Mouse (Mus musculus) thymus, postnatal 4 days (tissue): Measurements from ENCODE around the gene Hs3st6.
"Not testable (repeated sequence)": the region's sequence is repeated elsewhere in the genome, so short reads cannot be mapped to it uniquely, and the experiment has no call there.

Source experiments
- DNase-seq: peaks from one replicate; pipeline ENCODE4 v3.0.0; 2021

Hs3st6 gene

DNA sequence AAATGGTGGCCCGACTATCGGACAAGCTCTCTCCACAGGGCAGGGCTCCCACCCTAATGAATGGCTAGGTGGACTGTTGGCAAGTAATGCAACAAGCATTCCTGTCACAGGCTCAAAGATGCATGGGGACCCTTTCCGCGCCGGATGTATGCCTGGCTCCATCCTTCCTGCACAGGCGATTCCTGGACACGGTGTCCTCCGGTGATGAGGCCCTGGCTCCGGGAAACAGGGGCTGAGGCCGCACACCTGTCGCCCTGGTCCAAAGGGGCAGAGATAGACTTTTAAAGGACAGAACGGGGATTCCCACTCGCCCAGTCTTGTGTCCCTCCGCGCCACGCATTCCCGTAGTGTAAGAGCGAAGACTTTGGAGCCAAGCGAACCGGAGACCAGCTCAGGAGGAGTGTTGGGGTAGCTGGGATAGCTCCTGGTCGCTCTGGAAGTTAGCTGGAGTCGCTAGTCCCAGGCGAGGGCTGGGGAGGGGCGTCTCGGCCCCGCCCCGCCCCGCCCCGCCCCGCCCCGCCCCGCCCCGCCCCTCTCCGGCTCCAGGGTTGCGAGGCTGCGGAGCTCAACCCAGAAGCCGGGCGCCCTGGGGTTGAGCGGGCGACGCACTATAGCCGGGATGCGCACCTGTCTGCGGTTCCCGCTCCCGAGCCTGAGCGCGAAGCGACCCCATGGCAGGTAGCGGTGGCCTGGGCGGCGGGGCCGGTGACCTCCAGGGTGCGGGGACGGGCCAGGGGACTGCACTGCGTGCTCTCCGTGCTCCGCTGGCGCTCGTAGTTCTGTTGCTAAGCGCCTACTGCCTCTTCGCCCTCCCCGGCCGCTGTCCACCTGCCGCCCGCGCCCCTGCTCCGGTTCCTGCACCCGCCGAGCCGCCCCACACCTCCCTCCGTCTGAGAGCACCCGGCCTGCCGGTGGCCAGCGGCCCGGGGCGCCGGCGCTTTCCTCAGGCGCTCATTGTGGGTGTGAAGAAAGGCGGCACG is at the start of gene Hs3st6:
TSS of gene Hs3st6 (plus strand) at position 574 of the 980 bp plus-strand sequence.
- peak; percentile 46 for DNase-seq

DNA sequence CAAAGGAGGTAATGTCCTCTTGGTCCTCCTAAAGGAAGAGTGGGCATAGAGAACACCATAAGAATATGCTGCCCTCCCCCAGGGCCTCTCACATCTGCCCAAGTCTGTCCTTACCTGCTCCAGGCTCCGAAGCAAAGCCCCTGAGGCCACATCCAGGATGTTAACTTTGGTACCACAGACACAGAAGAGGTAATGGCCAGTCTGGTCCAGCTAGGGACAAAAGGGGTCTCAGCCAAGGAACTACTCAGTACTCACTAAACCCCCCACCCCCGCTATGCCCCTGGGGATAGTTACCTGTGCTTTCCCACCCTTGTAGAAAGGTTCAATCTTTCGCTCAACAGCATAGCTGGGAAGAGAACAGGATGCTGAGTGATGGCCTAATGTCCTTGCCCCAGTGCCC is 47.0 kb upstream of the Hs3st6 start:
- DNase-seq = no peak

DNA sequence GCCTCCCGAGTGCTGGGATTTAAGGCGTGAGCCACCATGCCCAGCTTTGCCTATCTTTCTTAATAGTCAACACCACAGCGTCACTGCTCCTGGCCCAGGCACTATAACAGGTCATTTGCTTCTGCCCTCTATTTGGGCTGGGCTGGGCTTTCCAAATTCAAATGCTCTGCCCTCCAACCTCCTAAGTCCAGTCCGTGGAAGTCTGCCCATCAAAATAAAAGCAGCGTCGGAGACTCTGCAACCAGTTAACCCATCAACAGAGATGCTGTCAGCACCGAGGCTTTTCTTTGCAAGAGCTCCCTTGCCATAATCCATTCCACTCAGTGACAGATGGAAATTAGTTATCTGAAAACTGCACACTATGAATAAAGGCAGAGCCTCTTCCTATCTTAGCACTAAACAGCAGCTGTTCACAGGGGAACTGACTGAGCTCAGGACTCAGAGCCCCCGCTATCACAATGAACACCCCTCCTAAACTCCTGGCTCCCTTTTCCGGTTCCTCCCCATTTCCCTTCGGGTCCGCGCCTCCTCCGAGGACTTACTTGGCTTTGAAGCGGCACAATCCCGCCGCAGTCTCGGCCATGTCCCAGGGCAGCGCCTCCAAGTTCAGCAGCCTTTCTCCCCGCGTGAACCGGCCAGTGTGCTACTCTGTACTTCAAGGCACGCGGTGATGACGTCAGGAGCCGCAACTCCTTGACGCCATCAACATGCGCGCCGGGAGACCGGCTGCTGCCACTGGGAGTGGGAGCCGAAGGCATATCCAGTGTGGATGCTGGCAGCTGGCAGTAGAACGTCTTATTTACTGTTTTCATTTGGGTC is 45.6 kb upstream of the Hs3st6 start, which contains the start of gene Tbl3:
TSS of gene Tbl3 (minus strand) at position 679 of the 819 bp plus-strand sequence.
- DNase-seq = peak; percentile 96

DNA sequence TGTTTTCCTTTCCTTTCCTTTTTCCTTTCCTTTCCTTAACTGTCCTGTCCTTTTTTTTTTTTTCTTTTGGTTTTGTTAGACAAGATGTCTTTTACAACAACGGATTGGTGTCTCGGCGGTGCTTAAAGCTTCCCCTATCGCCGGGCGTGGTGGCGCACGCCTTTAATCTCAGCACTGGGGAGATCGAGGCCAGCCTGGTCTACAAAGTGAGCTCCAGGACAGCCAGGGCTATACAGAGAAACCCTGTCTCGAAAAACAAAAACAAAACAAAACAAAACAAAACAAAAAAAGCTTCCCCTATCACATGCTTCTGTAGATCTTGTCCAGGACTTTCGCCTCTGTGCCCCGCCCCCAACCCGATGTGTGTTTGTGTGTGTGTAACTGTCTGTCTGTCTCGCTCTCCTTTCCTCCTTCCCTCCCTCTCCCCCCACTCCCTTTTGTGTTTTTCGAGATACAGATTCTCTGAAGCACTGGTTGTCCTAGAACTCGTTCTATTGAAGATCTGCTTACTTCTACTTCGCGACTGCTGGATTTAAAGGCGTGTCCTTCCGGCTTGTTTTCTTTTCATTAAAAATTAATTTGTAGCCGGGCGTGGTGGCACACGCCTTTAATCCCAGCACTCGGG is 44.9 kb upstream of the Hs3st6 start:
- no peak for DNase-seq

DNA sequence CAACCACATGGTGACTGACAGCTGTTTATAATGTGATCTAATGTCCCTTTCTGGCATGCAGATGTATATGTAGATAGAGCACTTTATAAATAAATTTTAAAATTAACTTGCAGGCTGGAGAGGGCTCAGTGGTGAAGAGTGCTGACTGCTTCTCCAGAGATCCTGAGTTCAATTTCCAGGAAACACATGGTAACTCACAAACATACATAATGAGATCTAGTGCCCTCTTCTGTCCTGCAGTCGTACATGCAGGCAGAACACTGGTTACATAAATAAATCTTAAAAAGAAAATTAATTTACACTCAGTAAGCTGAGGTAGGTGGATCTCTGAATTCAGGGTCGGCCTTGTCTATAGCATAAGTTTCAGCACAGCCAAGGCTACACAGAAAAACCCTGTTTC is 44.1 kb upstream of the Hs3st6 start:
- no peak for DNase-seq

DNA sequence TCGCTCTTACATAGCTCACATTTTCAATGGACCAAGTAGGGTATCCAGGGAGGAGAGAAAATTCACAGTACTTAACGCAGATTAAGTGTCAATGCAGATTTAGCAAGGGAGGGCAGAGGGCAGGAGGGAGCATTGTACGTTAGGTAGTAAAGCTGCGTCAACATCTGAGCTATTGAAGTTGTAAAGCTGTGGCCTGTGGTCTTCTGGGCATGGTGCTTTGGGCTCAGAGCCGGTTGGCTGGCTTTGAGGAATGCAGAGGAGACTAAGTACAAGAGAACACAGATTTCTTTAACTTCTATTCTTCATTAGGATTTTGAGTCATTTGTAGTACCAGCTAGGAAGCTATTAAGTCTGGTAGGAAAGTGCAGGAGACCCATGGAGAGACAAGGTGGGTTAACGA is 37.2 kb upstream of the Hs3st6 start:
- no peak for DNase-seq

DNA sequence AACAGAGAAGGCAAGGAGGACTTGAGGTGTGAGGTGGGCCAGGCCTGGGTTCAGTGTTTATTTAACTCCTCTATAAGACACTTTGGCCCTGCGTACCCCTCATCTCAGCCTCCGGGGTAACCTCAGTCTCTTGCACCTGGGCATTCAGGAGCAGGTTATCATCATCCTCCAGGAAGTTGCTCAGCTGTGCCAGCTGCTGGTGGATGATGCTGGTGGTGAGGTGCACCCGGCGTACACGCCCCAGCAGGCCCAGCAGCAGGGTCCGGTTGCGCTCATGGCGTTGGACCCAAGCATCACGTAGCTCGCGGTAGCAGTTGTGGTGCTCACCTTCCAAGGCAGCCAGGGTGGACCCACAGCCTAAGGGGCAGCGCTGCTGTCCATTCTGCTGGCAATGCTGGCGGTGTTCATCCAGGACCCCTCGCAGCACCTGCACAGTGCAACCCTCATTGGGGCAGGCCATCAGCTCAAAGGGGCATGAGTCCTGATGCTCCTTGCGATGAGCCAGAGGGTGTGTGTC is 36.6 kb upstream of the Hs3st6 start:
- no peak for DNase-seq

DNA sequence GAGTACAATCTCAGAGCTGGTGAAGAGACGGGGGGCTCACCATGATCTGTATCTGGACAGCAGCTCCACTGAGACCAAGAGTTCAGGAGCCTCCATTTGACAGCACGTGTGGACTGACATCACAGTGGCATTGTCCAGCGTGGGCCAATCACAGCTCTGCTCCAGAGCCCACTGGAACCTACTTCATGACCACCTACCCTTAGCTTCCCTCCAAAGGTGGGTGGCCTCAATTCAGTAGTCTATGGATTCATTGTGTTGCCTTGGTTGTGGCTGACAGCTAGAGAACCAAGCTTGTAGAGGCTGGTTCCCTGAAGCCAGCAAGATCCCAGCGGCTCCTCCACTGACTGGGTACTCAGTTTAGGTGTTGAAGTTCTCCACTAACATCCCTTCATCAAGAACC is 34.8 kb upstream of the Hs3st6 start, which contains the start of the genes Rnf151 and Rps2:
TSS of gene Rnf151 (minus strand) at position 121 of the 400 bp plus-strand sequence.
TSS of gene Rps2 (plus strand) at position 174 of the 400 bp plus-strand sequence.
- no peak for DNase-seq

DNA sequence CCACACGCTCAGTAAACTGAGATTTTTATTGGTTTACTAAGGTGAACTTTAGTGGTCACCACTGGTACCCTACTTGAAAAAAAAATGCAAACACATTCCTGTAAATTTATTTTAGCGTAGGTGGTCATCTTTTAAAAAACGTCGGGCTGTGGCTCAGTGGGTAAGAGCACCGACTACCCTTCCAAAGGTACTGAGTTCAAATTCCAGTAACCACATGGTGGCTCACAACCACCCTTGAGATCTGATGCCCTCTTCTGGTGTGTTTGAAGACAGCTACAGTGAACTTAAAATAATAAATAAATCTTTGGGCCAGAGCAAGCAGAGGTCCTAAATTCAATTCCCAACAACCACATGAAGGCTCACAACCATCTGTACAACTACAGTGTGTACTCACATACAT is 33.9 kb upstream of the Hs3st6 start:
- not testable (repeated sequence) for DNase-seq

DNA sequence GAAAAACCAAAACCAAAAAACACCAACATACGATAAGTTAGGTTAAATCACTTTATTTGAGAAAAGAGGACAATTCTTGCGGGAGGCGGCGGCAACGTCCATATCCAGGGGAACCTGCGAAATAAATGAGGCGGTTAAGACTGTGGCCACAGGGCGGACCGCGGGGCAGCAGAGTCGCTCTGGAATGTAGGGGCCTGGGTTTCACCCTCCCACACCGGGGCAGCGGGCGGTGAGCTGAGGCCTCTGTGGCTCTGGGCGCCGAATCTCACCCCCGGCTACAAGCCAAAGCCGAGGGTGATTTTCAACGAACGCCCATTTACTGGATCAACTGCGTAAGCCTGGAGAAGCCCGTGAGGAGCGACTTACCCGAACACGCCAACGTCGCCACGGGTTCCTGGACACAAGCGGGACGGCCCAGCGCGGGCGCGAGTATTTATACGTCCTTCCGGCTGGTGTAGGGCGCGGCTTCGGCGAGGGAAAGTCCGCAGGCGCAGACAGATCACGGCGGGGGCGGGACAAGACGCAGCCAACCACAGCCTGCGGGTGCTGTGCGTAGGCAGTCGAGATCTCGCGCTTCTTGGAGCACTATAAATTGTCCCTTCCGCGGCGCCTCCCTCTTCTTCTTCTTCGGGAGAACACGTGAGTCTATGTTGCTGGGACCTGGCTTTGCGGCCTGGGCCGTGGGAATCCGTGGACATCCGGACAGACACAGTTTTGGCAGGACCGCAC is 33.1 kb upstream of the Hs3st6 start:
- peak; percentile 98 for DNase-seq

DNA sequence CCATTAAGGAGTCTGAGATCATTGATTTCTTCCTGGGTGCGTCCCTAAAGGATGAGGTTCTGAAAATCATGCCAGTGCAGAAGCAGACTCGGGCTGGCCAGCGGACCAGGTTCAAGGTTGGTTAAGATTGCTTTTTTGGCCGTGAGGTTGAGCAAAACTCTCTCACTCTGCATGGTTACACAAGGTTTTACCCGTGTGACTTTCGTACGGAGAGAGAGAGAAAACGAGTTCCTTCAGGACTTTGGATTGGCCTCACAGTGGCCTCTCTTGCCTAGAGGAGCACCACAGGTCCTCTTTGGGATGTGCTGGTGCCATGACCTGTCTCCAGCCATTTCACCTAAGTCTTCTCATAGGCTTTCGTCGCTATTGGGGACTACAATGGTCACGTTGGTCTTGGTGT is 32.2 kb upstream of the Hs3st6 start:
- DNase-seq = not testable (repeated sequence)

DNA sequence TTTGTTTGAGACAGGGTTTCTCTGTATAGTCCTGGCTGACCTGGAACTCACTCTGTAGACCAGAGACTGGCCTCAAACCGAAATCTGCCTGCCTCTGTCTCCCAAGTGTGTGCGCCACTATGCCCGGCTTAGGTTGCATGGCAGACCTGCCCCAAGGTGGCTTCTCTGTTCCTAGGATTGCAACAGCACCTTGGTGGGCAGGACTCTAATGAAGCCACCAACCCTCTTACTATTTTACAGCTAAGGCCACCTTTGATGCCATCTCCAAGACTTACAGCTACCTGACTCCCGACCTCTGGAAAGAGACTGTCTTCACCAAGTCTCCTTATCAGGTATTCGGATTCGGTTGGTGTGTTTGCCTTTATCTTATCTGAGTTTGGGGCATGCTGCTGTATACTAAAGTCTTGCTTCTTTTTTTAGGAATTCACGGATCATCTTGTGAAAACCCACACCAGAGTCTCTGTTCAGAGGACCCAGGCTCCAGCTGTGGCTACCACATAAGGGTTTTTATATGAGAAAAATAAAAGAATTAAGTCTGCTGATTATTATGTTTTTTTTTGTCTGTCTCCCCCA is 31.3 kb upstream of the Hs3st6 start:
- not testable (repeated sequence) for DNase-seq

DNA sequence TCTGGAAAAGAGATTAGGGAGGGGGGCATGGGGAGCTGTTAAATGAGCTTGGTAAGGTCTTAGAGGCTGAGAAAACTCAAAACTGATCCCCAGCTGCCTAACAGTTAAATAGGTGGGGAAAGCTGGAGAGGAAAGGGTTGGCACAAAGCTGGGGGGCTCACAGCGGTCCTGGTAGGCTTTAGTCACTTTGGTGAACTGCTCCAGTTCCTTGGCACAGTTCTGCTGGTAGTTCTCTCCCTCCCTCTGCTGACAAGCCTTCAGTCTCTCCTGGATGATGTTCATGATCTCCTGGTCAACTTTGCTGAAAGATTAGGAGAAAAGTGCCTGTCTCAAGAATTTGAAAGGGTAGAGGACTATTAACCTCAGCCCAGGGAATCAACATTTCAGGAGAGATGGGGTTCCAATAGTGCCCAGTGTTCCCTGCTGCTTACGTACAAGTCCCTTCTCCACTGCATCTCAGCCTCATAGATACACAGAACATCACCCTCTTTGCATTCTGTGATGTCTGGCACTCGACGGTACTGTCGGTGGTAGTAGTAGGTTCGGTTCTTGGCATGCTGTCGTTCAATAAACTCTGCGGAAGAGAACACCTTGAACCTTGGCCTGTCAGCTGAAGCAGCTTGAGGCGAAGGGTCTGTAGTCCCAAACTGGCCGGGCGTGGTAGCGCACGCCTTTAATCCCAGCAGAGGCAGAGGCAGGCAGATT is 30.4 kb upstream of the Hs3st6 start:
- DNase-seq = no peak

DNA sequence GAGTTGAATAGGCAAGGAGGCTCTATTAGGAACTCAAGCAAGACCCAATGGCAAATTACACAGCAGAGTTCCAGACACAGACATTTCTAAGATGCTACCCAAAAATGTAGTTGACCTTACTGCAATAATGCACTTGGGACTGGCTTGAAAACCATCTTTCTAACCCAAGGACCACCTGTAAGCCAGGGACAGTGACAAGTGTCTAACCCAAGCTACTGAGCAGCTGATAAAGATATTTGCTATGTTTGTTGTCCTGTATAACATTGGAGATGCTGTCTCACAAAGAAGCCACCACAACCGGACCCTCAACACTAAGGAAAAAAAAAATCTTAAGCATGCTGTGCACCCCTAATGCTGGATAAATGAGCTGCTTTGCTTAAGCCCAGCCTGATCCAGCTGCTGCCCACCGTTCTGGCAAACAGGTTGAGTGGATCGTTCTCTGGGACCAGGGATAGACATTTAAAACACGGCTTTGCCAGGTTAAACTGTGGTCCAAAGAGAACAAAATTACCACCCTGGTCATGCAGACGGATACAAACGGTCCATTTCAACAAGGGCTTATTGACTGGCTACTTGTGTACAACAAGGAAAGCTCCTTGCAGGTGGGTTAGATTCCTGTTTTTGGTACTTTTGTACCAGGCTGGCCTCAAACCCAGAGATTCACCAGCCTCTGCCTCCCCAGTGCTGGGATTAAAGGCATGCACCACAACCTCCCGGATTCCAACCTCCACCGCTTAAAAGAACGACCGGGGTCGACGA is 29.5 kb upstream of the Hs3st6 start:
- DNase-seq = no peak

DNA sequence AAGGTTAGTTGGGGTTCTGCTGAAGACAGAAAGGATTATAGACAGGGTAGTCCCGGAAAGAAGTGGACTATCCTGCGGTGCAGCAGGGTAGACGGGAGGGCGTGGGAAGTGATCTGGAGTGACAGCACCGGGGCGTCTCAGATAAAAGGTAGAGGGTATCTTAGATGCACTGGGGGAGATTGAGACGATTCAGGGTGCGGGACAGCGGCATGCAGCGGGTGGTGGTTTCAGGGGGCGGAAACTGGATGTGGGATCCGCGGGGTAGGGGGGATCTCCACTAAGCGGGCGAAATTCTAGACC is 29.0 kb upstream of the Hs3st6 start:
- no peak for DNase-seq

DNA sequence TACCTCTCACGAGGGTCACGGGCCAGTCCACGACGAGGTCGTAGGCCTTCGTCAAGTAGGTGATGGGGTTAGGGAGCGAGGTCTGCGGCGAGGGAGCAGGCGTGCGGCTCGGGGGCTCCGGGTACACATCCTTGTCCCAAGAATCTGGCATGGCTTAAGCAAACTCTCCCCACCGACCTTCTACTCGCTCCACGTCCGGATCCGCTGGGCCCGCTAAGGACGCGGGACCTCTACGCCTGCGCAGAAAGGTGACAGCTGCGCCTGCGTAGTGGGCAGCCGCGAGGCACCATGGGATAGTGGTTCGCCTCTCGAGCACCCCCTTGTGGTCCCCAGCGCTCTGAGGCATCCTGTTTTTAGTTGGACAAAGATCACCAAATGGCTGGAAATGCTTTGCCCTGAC is 28.6 kb upstream of the Hs3st6 start, which contains the start of gene Ndufb10:
TSS of gene Ndufb10 (minus strand) at position 295 of the 400 bp plus-strand sequence.
- peak; percentile 99 for DNase-seq

DNA sequence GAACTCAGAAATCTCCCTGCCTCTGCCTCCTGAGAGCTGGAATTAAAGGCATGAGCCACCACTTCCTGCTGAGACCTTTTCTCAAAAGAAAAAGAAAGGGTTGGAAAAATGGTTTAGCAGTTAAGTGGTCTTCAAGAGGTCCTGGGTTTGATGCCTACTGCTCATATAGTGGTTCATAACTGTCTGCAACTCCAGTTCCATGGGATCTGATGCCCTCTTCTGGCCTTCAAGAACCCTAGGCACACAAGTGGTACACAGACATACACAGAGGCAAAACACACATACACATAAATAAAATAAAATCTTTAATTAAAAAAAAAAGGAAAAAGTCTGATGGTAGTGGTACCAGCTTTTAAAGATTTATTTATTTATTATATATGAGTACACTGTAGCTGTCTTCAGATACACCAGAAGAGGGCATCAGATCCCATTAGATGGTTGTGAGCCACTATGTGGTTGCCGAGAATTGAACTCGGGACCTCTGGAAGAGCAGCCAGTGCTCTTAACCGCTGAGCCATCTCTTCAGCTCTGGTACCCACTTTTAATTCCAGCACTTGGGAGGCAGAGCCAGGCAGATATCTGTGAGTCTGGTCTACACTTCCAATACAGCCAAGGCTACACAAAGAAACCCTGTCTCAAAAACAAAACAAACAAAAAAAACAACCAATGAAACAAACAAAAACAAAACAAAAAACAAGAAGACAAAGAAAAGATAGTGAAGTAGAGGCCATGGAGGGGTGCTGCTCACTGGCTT is 27.0 kb upstream of the Hs3st6 start:
- no peak for DNase-seq

DNA sequence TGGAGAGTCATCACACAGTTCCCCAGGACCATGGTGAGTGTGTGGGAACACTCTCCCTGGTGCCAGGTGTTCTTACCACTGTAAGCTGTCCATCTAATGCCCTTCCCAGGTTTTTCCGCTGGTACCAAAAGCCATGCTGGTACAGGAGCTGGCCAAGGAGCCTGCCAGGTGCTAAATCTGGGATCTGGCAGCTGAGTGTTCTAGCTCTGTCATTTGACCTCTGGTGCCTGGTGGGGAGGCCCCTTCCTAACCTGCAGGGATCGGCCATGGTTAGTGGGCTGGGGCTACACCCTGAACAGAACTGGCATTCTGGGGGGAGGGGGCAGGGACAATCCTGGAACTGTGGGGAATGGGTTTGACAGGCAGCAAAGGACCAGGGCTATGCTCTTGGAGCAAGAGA is 25.2 kb upstream of the Hs3st6 start, which contains the start of gene Rpl3l:
TSS of gene Rpl3l (plus strand) at position 203 of the 400 bp plus-strand sequence.
- DNase-seq = no peak

DNA sequence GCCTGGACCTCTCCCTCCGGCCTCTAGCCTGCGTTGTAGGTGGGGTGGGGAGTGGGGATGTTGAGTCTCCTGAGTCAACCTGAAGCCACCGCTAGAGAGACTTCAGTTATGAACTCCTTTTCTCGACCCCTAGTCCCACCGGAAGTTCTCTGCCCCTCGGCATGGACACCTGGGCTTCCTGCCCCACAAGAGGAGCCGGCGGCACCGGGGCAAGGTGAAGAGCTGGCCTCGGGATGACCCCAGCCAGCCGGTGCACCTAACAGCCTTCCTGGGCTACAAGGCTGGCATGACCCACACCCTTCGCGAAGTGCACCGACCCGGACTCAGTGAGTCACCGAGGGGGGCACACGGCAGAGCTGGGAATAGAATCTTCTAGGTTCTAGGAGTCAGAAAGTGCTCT is 24.6 kb upstream of the Hs3st6 start:
- no peak for DNase-seq
